Comparison of ENCODE assay signal across 9 mouse cellular contexts in the genomic region with DNA sequence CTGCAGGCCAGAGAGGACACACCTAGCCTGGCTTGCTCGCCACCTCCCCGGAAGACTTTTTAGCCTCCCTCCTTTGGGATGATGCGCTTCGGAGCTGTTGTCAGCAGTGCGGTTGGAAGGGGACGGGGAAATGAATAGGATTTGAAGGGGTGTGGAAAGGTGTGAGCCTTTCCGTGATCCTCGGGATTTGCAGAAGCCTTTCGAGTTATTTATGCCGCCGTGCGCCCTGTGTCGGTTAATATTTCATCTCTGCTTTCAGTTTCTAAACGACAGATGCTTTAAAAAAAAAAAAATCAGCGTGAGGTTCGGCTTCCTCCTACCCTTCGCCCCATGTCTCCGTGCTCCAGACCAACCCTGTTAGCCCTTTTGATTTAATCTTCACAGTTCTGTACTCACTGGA.
DNase-seq lines count a peak whose midpoint lies in the region; ATAC-seq lines count a peak whose summit lies in the region.
"Had no signal": no experiment of that assay in that cellular context is flagged by ENCODE, and none has a peak within 500 bp of the region (broad histone marks: within the 10 kb centered on the region; RNA-seq: fewer than 3 reads in every experiment).

No protein-coding gene starts in this region.

- H3K4me1 ChIP-seq in embryonic facial prominence, embryonic 14.5 days (ENCODE audit: control insufficient read depth, insufficient read depth, low read length), result no peaks in the 10 kb centered on the region
- H3K4me1 ChIP-seq in embryonic facial prominence, embryonic 10.5 days, result no peaks in the 10 kb centered on the region
- H3K4me1 ChIP-seq: limb, embryonic 15.5 days had no signal

- peak overlapping the region; percentile 20; the same call in 1 of the 2 replicates for H3K4me2 ChIP-seq in embryonic facial prominence, embryonic 14.5 days (ENCODE audit: low read depth, low read length)
- H3K4me2 ChIP-seq: limb, embryonic 15.5 days had no signal

- WGBS in embryonic facial prominence, embryonic 14.5 days, result 69% methylated on average over 18 of the region's 18 CpGs
- 86% methylated on average over 18 of the region's 18 CpGs for WGBS in embryonic facial prominence, embryonic 10.5 days

- H3K9me3 ChIP-seq in embryonic facial prominence, embryonic 14.5 days (ENCODE audit: control insufficient read depth, low read length), result no peaks in the 10 kb centered on the region
- H3K9me3 ChIP-seq in embryonic facial prominence, embryonic 10.5 days, result no peaks in the 10 kb centered on the region
- H3K9me3 ChIP-seq: limb, embryonic 15.5 days had no signal

- H3K27me3 ChIP-seq in embryonic facial prominence, embryonic 14.5 days (replicated peaks; ENCODE audit: control insufficient read depth, insufficient read depth, low read length), result no peaks in the 10 kb centered on the region
- no peaks in the 10 kb centered on the region for H3K27me3 ChIP-seq in embryonic facial prominence, embryonic 10.5 days (replicated peaks; ENCODE audit: low read depth, poor library complexity, severe bottlenecking)
- H3K27me3 ChIP-seq: limb, embryonic 15.5 days had no signal

- H3K4me3 ChIP-seq in embryonic facial prominence, embryonic 14.5 days (ENCODE audit: low read depth, low read length), result no peak overlapping the region
- no peak overlapping the region for H3K4me3 ChIP-seq in embryonic facial prominence, embryonic 10.5 days
- H3K4me3 ChIP-seq: limb, embryonic 15.5 days had no signal

- H3K9ac ChIP-seq in embryonic facial prominence, embryonic 14.5 days (ENCODE audit: low read depth, low read length), result no peak overlapping the region
- H3K9ac ChIP-seq: limb, embryonic 15.5 days had no signal

- H3K27ac ChIP-seq in embryonic facial prominence, embryonic 14.5 days (replicated peaks; ENCODE audit: low read depth, low read length), result no peak overlapping the region
- no peak overlapping the region for H3K27ac ChIP-seq in embryonic facial prominence, embryonic 10.5 days (replicated peaks)
- H3K27ac ChIP-seq: limb, embryonic 15.5 days had no signal

- no peak for ATAC-seq in embryonic facial prominence, embryonic 14.5 days (ENCODE audit: low read depth)

- peak; percentile 17 for DNase-seq in embryonic facial prominence, embryonic 14.5 days (ENCODE audit: low spot score)
- DNase-seq in embryonic facial prominence, embryonic 10.5 days (ENCODE audit: low spot score), result no peak
- peak; percentile 21 for DNase-seq in thymus, postnatal 25 days
- DNase-seq in thymus, postnatal 4 days, result no peak
- peak; percentile 51 to 57 for DNase-seq in kidney, postnatal 36 days
- no peak for DNase-seq in frontal cortex, postnatal 10 days (ENCODE audit: low spot score in 2 of 2)
- no peak for DNase-seq in frontal cortex, postnatal 14 days (ENCODE audit: low spot score in 2 of 2)
- no peak for DNase-seq in lung, adult 18-20 months

- H3K36me3 ChIP-seq in embryonic facial prominence, embryonic 14.5 days (ENCODE audit: control insufficient read depth, insufficient read depth, low read length), result no peaks in the 10 kb centered on the region
- no peaks in the 10 kb centered on the region for H3K36me3 ChIP-seq in embryonic facial prominence, embryonic 10.5 days (replicated peaks)
- H3K36me3 ChIP-seq: limb, embryonic 15.5 days had no signal

Comparison
In these comparisons a context has a peak if more than half of its experiments do, and no peak if none do; other contexts are left out.
1. DNase-seq: peak in embryonic facial prominence, embryonic 14.5 days (single experiment), thymus, postnatal 25 days (single experiment) and kidney, postnatal 36 days (2 of 2); none in embryonic facial prominence, embryonic 10.5 days (single experiment), thymus, postnatal 4 days (single experiment), frontal cortex, postnatal 10 days (0 of 2), frontal cortex, postnatal 14 days (0 of 2) and lung, adult 18-20 months (0 of 2).